Mouse (Mus musculus): ENCODE measurements around the gene Usb1.

GRCm38 (mm10) chr8:95289066-95289650, 42.9 kb upstream of the Usb1 start:
- TF ChIP-seq CTCF (IDR thresholded peaks at IDR 0.05; ENCODE audit: low read depth, low read length) (no peak), POLR2A (IDR thresholded peaks at IDR 0.05; ENCODE audit: borderline replicate concordance, low read depth, low read length) (no peak)

Data from bone marrow macrophage, adult 2 months (primary cell).